In genomic region chr11:78129458-78129857, GRCm38 (mm10) we compare ENCODE assay signal across 20 mouse cellular contexts. TPM values are rescaled to one million over a fixed set of nuclear protein-coding genes. Genes with fewer than 3 reads are reported as not detected.
DNase-seq lines count a peak whose midpoint lies in the region; ATAC-seq lines count a peak whose summit lies in the region.
"Had no signal": no experiment of that assay in that cellular context is flagged by ENCODE, and none has a peak within 500 bp of the region (broad histone marks: within the 10 kb centered on the region; RNA-seq: fewer than 3 reads in every experiment).

No protein-coding gene starts in this region.

- H3K9ac ChIP-seq in heart, embryonic 12.5 days = no peak overlapping the region
- H3K9ac ChIP-seq in hindbrain, embryonic 16.5 days (ENCODE audit: low read depth, low read length) = no peak overlapping the region
- no peak overlapping the region for H3K9ac ChIP-seq in hindbrain, embryonic 11.5 days (ENCODE audit: low read depth, low read length)
- no peak overlapping the region for H3K9ac ChIP-seq in neural tube, embryonic 15.5 days (replicated peaks)
- H3K9ac ChIP-seq: forebrain, embryonic 12.5 days; limb, embryonic 12.5 days; liver, embryonic 13.5 days; lung, embryonic 15.5 days had no signal

- intact Hi-C loops in heart, postnatal 25 days (cut with DNase I) = no loop called here

- H3K27ac ChIP-seq in heart, embryonic 12.5 days (ENCODE audit: poor library complexity, severe bottlenecking) = peak overlapping the region; percentile 29; the same call in 1 of the 2 replicates
- no peak overlapping the region for H3K27ac ChIP-seq in hindbrain, embryonic 16.5 days (ENCODE audit: low read depth, low read length)
- no peak overlapping the region for H3K27ac ChIP-seq in hindbrain, embryonic 11.5 days (ENCODE audit: low read depth, low read length)
- peak overlapping the region; percentile 64 for H3K27ac ChIP-seq in neural tube, embryonic 15.5 days (replicated peaks)
- H3K27ac ChIP-seq: embryonic facial prominence, embryonic 10.5 days; forebrain, embryonic 12.5 days; limb, embryonic 12.5 days; liver, embryonic 13.5 days; lung, embryonic 15.5 days; macrophage; stomach, postnatal 0 days had no signal

- no peak overlapping the region for H3K4me2 ChIP-seq in heart, embryonic 12.5 days
- H3K4me2 ChIP-seq in hindbrain, embryonic 16.5 days (ENCODE audit: low read length) = no peak overlapping the region
- no peak overlapping the region for H3K4me2 ChIP-seq in hindbrain, embryonic 11.5 days (replicated peaks; ENCODE audit: low read depth, low read length)
- no peak overlapping the region for H3K4me2 ChIP-seq in neural tube, embryonic 15.5 days
- H3K4me2 ChIP-seq: forebrain, embryonic 12.5 days; limb, embryonic 12.5 days; liver, embryonic 13.5 days; lung, embryonic 15.5 days; midbrain, embryonic 11.5 days had no signal

- H3K36me3 ChIP-seq in heart, embryonic 12.5 days = peaks cover 3% of the 10 kb centered on the region; the same call in 1 of the 2 replicates
- no peaks in the 10 kb centered on the region for H3K36me3 ChIP-seq in hindbrain, embryonic 16.5 days (ENCODE audit: control insufficient read depth, insufficient read depth, low read length)
- H3K36me3 ChIP-seq in hindbrain, embryonic 11.5 days (ENCODE audit: control insufficient read depth, insufficient read depth, low read length) = no peaks in the 10 kb centered on the region
- no peaks in the 10 kb centered on the region for H3K36me3 ChIP-seq in neural tube, embryonic 15.5 days
- H3K36me3 ChIP-seq: forebrain, embryonic 12.5 days; liver, embryonic 13.5 days; lung, embryonic 15.5 days had no signal

- ATAC-seq in heart, embryonic 12.5 days (ENCODE audit: insufficient number of reproducible peaks, low FRiP score) = no peak
- peak; percentile 20; the same call in 1 of the 2 replicates for ATAC-seq in hindbrain, embryonic 16.5 days
- ATAC-seq in hindbrain, embryonic 11.5 days (ENCODE audit: low FRiP score) = no peak
- ATAC-seq in neural tube, embryonic 15.5 days (ENCODE audit: low FRiP score) = peak; percentile 46; the same call in 1 of the 2 replicates
- ATAC-seq: CD4-positive, CD25-positive, alpha-beta regulatory T cell, adult 4 months had no signal

- no peaks in the 10 kb centered on the region for H3K9me3 ChIP-seq in heart, embryonic 12.5 days (replicated peaks)
- no peaks in the 10 kb centered on the region for H3K9me3 ChIP-seq in hindbrain, embryonic 16.5 days (ENCODE audit: control insufficient read depth, low read length)
- H3K9me3 ChIP-seq in hindbrain, embryonic 11.5 days (ENCODE audit: control insufficient read depth, low read length) = no peaks in the 10 kb centered on the region
- no peaks in the 10 kb centered on the region for H3K9me3 ChIP-seq in neural tube, embryonic 15.5 days (replicated peaks)
- H3K9me3 ChIP-seq: embryonic facial prominence, embryonic 10.5 days; forebrain, embryonic 12.5 days; limb, embryonic 12.5 days; liver, embryonic 13.5 days; lung, embryonic 15.5 days had no signal

- DNase-seq in heart, postnatal 25 days (ENCODE audit: low spot score) = no peak
- DNase-seq in hindbrain, embryonic 11.5 days (ENCODE audit: low spot score) = no peak
- peak; percentile 34 for DNase-seq in MN1 (ENCODE audit: low spot score)
- DNase-seq in cerebellum, postnatal 36 days = no peak
- DNase-seq: cerebellum, adult 2 months; heart, postnatal 36 days; kidney, adult 11 months; liver, embryonic 13.5 days; right cerebral cortex, postnatal 4 days had no signal

- no peaks in the 10 kb centered on the region for H3K27me3 ChIP-seq in heart, embryonic 12.5 days (replicated peaks)
- no peaks in the 10 kb centered on the region for H3K27me3 ChIP-seq in hindbrain, embryonic 16.5 days (replicated peaks; ENCODE audit: control insufficient read depth, insufficient read depth, low read length)
- no peaks in the 10 kb centered on the region for H3K27me3 ChIP-seq in hindbrain, embryonic 11.5 days (ENCODE audit: control insufficient read depth, insufficient read depth, low read length)
- H3K27me3 ChIP-seq in neural tube, embryonic 15.5 days (replicated peaks) = no peaks in the 10 kb centered on the region
- H3K27me3 ChIP-seq: forebrain, embryonic 12.5 days; limb, embryonic 12.5 days; liver, embryonic 13.5 days; lung, embryonic 15.5 days had no signal

- H3K4me1 ChIP-seq in heart, embryonic 12.5 days (replicated peaks) = peaks cover 43% of the 10 kb centered on the region
- peaks cover 4% of the 10 kb centered on the region; the same call in 1 of the 2 replicates for H3K4me1 ChIP-seq in hindbrain, embryonic 16.5 days (ENCODE audit: control insufficient read depth, insufficient read depth, low read depth, low read length)
- H3K4me1 ChIP-seq in hindbrain, embryonic 11.5 days (replicated peaks; ENCODE audit: control insufficient read depth, insufficient read depth, low read length) = no peaks in the 10 kb centered on the region
- peaks cover 27% of the 10 kb centered on the region for H3K4me1 ChIP-seq in neural tube, embryonic 15.5 days
- H3K4me1 ChIP-seq: lung, embryonic 15.5 days had no signal

- WGBS in heart, embryonic 12.5 days = 55% methylated on average over 8 of the region's 8 CpGs
- WGBS in hindbrain, embryonic 16.5 days = 63% methylated on average over 8 of the region's 8 CpGs
- WGBS in hindbrain, embryonic 11.5 days = 94% methylated on average over 8 of the region's 8 CpGs
- 38% methylated on average over 8 of the region's 8 CpGs for WGBS in neural tube, embryonic 15.5 days

- H3K4me3 ChIP-seq in heart, embryonic 12.5 days = no peak overlapping the region
- no peak overlapping the region for H3K4me3 ChIP-seq in hindbrain, embryonic 16.5 days (ENCODE audit: low read length)
- H3K4me3 ChIP-seq in hindbrain, embryonic 11.5 days (ENCODE audit: low read depth, low read length) = no peak overlapping the region
- H3K4me3 ChIP-seq in neural tube, embryonic 15.5 days (replicated peaks) = no peak overlapping the region
- H3K4me3 ChIP-seq: embryonic facial prominence, embryonic 10.5 days; forebrain, embryonic 12.5 days; limb, embryonic 12.5 days; liver, embryonic 13.5 days; lung, embryonic 15.5 days had no signal

RNA-seq across cellular contexts. Expression of gene Fam222b, which starts 35.0 kb away (rescaled TPM):
- polyA plus RNA-seq in heart, embryonic 12.5 days (2016; fragmentation: Nextera tagmentation; extraction: Ambion mirVana) = 22.6 and 23.3 TPM in 2 replicates
- total RNA-seq in heart, postnatal 25 days (2021) = 10 to 100 TPM; 10.8 to 12.3 TPM
- 21.8 and 33.4 TPM in 2 replicates for polyA plus RNA-seq in hindbrain, embryonic 16.5 days (2015; fragmentation: Nextera tagmentation; extraction: Ambion mirVana)
- polyA plus RNA-seq in hindbrain, embryonic 11.5 days (2014; fragmentation: Nextera tagmentation; extraction: Ambion mirVana) = 24.3 and 24.4 TPM in 2 replicates
- polyA plus RNA-seq in neural tube, embryonic 15.5 days (2015; fragmentation: Nextera tagmentation; extraction: Ambion mirVana) = 22.2 and 24.2 TPM in 2 replicates

RNA-seq across cellular contexts. Expression of gene Traf4, which starts 35.9 kb away (rescaled TPM):
- 51.8 and 52.5 TPM in 2 replicates for polyA plus RNA-seq in heart, embryonic 12.5 days (2016; fragmentation: Nextera tagmentation; extraction: Ambion mirVana)
- total RNA-seq in heart, postnatal 25 days (2021) = 1 to 10 TPM; 4.6 to 6.7 TPM
- 80.1 and 97.4 TPM in 2 replicates for polyA plus RNA-seq in hindbrain, embryonic 16.5 days (2015; fragmentation: Nextera tagmentation; extraction: Ambion mirVana)
- 73.6 and 92.0 TPM in 2 replicates for polyA plus RNA-seq in hindbrain, embryonic 11.5 days (2014; fragmentation: Nextera tagmentation; extraction: Ambion mirVana)
- polyA plus RNA-seq in neural tube, embryonic 15.5 days (2015; fragmentation: Nextera tagmentation; extraction: Ambion mirVana) = 82.1 and 85.4 TPM in 2 replicates

RNA-seq across cellular contexts. Expression of gene Nek8, which starts 47.0 kb away (rescaled TPM):
- polyA plus RNA-seq in heart, embryonic 12.5 days (2016; fragmentation: Nextera tagmentation; extraction: Ambion mirVana) = 12.1 and 16.5 TPM in 2 replicates
- 1 to 10 TPM; 2.5 to 2.6 TPM for total RNA-seq in heart, postnatal 25 days (2021)
- 7.1 and 7.7 TPM in 2 replicates for polyA plus RNA-seq in hindbrain, embryonic 16.5 days (2015; fragmentation: Nextera tagmentation; extraction: Ambion mirVana)
- polyA plus RNA-seq in hindbrain, embryonic 11.5 days (2014; fragmentation: Nextera tagmentation; extraction: Ambion mirVana) = 5.2 and 7.0 TPM in 2 replicates
- 7.0 and 9.7 TPM in 2 replicates for polyA plus RNA-seq in neural tube, embryonic 15.5 days (2015; fragmentation: Nextera tagmentation; extraction: Ambion mirVana)

RNA-seq across cellular contexts. Expression of gene Tlcd1, which starts 47.1 kb away (rescaled TPM):
- polyA plus RNA-seq in heart, embryonic 12.5 days (2016; fragmentation: Nextera tagmentation; extraction: Ambion mirVana) = 11.7 and 14.2 TPM in 2 replicates
- total RNA-seq in heart, postnatal 25 days (2021) = 1 to 10 TPM; 5.5 to 7.2 TPM
- polyA plus RNA-seq in hindbrain, embryonic 16.5 days (2015; fragmentation: Nextera tagmentation; extraction: Ambion mirVana) = 19.7 and 20.1 TPM in 2 replicates
- 6.8 and 9.5 TPM in 2 replicates for polyA plus RNA-seq in hindbrain, embryonic 11.5 days (2014; fragmentation: Nextera tagmentation; extraction: Ambion mirVana)
- 19.3 and 20.0 TPM in 2 replicates for polyA plus RNA-seq in neural tube, embryonic 15.5 days (2015; fragmentation: Nextera tagmentation; extraction: Ambion mirVana)

RNA-seq across cellular contexts. Expression of gene Eral1, which starts 49.3 kb away (rescaled TPM):
- 22.6 and 23.7 TPM in 2 replicates for polyA plus RNA-seq in heart, embryonic 12.5 days (2016; fragmentation: Nextera tagmentation; extraction: Ambion mirVana)
- 10 to 100 TPM; 25.7 to 27.6 TPM for total RNA-seq in heart, postnatal 25 days (2021)
- 34.6 and 35.2 TPM in 2 replicates for polyA plus RNA-seq in hindbrain, embryonic 16.5 days (2015; fragmentation: Nextera tagmentation; extraction: Ambion mirVana)
- 31.9 and 37.2 TPM in 2 replicates for polyA plus RNA-seq in hindbrain, embryonic 11.5 days (2014; fragmentation: Nextera tagmentation; extraction: Ambion mirVana)
- 30.1 and 30.9 TPM in 2 replicates for polyA plus RNA-seq in neural tube, embryonic 15.5 days (2015; fragmentation: Nextera tagmentation; extraction: Ambion mirVana)

Comparison
In these comparisons a context has a peak if more than half of its experiments do, and no peak if none do; other contexts are left out.
1. ATAC-seq: peak in hindbrain, embryonic 16.5 days (single experiment) and neural tube, embryonic 15.5 days (single experiment); none in heart, embryonic 12.5 days (single experiment) and hindbrain, embryonic 11.5 days (single experiment).
2. H3K27ac ChIP-seq: peak in heart, embryonic 12.5 days (single experiment) and neural tube, embryonic 15.5 days (single experiment); none in hindbrain, embryonic 16.5 days (single experiment) and hindbrain, embryonic 11.5 days (single experiment).